Mouse (Mus musculus) heart, embryonic 10.5 days (tissue): Measurements from ENCODE around the gene Celf2. TPM values are rescaled to one million over a fixed set of nuclear protein-coding genes. Genes with fewer than 3 reads are reported as not detected.

ENCODE experiments used
- DNase-seq: peaks from one replicate; pipeline ENCODE4 v3.0.0-alpha.2; 2017; ENCODE audit warnings: low spot score
- H3K27ac ChIP-seq: fragments of 300-500 bp; sonication (generic); 2 replicates; pipeline ENCODE4 v1.5.1; 2016; ENCODE audit warnings: mild to moderate bottlenecking
- H3K27me3 ChIP-seq: fragments of 300-500 bp; sonication (generic); 2 replicates; pipeline ENCODE4 v1.6.1; 2016; ENCODE audit warnings: mild to moderate bottlenecking; ENCODE audit not compliant: poor library complexity, insufficient read depth, severe bottlenecking
- H3K36me3 ChIP-seq: fragments of 300-500 bp; sonication (generic); 2 replicates; pipeline ENCODE4 v1.6.1; 2016; ENCODE audit warnings: mild to moderate bottlenecking, moderate library complexity
- H3K4me1 ChIP-seq: fragments of 300-500 bp; sonication (generic); 2 replicates; pipeline ENCODE4 v1.6.1; 2016; ENCODE audit warnings: mild to moderate bottlenecking
- H3K4me3 ChIP-seq: fragments of 300-500 bp; sonication (generic); 2 replicates; pipeline ENCODE4 v1.5.1; 2016; ENCODE audit warnings: mild to moderate bottlenecking, moderate library complexity
- H3K9me3 ChIP-seq: fragments of 300-500 bp; sonication (generic); 2 replicates; pipeline ENCODE4 v1.6.1; 2016; ENCODE audit warnings: mild to moderate bottlenecking, moderate library complexity
- WGBS: fragments of 180-500 bp; shearing (Covaris S2); methylation state at CpG from one replicate; pipeline ENCODE4 v1.1.7; 2016; 5-methylcytosine and 5-hydroxymethylcytosine counted together
- polyA plus RNA-seq: library from polyadenylated mRNA; unstranded; fragments of >200 nt; fragmentation: Nextera tagmentation; extraction: Ambion mirVana; gene quantifications from 2 replicates; pipeline ENCODE4 v1.2.1, GENCODE M21; 2016

The Celf2 gene
- polyA plus RNA-seq, 1 experiment from 2014 or later, result 38.2 TPM

DNA sequence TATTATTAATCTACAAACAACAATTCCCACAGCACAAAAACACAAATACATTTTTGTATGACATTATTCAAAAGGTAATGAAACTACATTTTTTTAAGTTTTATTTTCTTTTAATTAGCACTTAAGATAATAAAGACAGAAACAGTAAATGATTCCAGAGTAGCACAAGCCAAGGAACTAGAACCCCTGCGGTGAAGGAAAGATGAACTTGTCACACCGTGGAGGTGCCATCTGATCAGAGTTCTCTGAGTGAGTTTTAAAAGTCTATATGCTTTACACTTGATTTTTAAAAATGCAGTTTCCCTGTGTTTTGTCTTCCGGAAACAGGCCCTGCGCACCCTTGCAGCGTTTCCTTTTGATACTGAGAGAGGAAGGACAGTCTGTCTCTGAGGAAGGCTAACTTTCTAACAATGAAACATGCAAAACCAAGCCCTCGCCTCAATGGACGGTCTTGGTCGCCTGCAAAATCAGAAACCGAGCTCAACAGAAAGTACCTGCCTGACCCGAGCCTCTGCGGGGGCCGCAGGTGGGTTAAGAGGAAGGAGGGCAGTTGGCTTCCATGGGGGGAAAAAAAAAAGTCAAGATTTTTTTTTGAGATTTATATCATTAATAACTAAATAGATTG lies 966.7 kb downstream of the Celf2 start:
- Histone ChIP-seq H3K27me3 (no peaks in the 10 kb centered on the region), H3K4me1 (peaks cover 28% of the 10 kb centered on the region), H3K4me3 (no peak overlapping the region), H3K9me3 (no peaks in the 10 kb centered on the region), H3K36me3 (no peaks in the 10 kb centered on the region), H3K27ac (peak overlapping the region; percentile 47; the same call in 1 of the 2 replicates)
- WGBS, result 79% methylated on average over 12 of the region's 12 CpGs
- no peak for DNase-seq

DNA sequence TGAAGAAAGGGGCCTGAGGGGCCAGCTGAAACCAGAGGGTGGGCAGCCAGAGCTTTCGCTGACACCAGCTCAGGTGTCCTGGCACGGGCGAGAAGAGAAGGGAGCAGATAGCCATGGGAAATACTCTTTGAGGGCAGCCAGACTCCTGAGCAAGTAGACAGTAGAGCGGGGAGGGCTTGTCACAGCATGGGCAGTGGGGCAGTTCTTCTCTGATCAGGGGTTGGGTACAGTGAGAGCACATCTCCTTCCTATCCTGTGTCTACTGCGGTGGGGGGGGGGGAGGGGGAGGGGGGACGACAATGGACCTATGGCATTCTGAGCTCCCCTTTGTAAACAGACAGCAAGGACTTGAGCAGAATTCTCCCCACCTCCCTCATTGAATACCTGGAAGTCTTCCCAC lies 968.5 kb downstream of the Celf2 start:
- 0 out of 2 replicates have a peak overlapping the region, but pooled peaks have one; percentile 23 for H3K27ac ChIP-seq
- 82% methylated on average over 5 of the region's 6 CpGs for WGBS
- DNase-seq, result no peak

DNA sequence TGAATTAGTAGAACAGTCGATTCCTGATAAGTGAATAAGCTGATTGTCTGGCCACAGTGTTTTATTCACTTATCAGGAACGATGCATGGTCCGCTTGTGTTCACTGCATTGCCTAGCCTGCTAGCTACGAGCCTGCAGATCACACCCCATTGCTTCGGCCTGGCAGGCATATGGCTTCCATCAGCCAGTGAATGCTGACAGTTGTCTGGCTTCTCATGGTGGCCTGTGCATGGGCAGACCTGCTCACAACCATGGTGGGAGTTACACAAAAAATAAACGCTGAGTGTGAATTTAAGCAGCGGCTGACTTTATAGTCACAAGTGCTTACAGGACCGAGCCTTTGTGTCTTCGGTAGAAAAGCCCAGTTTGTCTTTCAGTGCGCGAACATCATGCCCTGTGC lies 969.3 kb downstream of the Celf2 start:
- Histone ChIP-seq H3K4me3 (no peak overlapping the region), H3K4me1 (peaks cover 31% of the 10 kb centered on the region), H3K9me3 (no peaks in the 10 kb centered on the region), H3K27ac (peak overlapping the region; percentile 23; the same call in 1 of the 2 replicates), H3K36me3 (no peaks in the 10 kb centered on the region), H3K27me3 (no peaks in the 10 kb centered on the region)
- WGBS, result 59% methylated on average over 11 of the region's 11 CpGs
- DNase-seq, result no peak

More for the DNA sequence above, 968.5 kb downstream of the Celf2 start:
- no peaks in the 10 kb centered on the region for H3K27me3 ChIP-seq
- H3K4me1 ChIP-seq, result peaks cover 31% of the 10 kb centered on the region
- no peaks in the 10 kb centered on the region for H3K9me3 ChIP-seq
- H3K36me3 ChIP-seq, result no peaks in the 10 kb centered on the region
- H3K4me3 ChIP-seq, result no peak overlapping the region

DNA sequence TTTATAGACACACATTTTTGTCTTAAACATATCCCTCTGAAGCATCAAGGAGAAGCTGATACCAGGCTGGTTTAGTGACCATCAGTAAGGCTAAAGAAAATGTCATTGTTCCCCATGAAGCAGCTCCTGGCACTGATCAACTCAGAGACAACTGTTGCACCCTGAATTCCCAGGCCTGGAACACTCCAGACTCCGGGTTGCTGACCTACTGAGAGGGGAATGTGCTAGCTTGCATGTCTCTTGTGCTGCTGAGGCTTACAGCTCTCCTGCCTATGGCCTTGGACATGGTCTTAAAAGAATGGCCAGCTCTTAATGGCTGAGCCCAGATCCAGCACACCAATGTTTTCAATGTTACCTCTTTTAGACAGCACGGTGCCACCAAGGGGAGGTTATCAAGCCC lies 970.9 kb downstream of the Celf2 start:
- Histone ChIP-seq H3K27me3 (no peaks in the 10 kb centered on the region), H3K9me3 (no peaks in the 10 kb centered on the region), H3K4me3 (no peak overlapping the region), H3K27ac (no peak overlapping the region), H3K4me1 (peaks cover 31% of the 10 kb centered on the region), H3K36me3 (no peaks in the 10 kb centered on the region)
- peak; percentile 58 for DNase-seq
- 70% methylated on average over 2 of the region's 2 CpGs for WGBS

DNA sequence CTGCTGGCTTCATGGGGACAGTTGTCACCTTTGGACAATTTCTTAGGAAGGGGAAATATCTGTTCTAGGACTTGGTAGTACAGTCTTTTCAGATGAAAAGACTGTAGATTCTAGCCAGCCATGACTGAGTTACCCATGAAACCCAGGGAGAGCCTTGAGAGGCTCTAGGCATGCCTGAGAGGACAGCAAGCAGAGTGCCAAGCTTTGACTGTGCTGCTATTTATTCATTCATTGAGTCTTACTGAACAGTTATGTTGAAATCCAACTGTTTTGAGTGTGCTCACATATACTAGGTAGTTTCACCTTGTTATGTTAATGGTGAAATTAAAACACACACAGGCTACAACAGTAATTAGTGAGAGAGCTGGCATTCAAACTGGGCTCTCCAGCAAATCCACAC lies 971.3 kb downstream of the Celf2 start:
- Histone ChIP-seq H3K27ac (no peak overlapping the region), H3K4me3 (no peak overlapping the region), H3K36me3 (no peaks in the 10 kb centered on the region), H3K27me3 (no peaks in the 10 kb centered on the region), H3K9me3 (no peaks in the 10 kb centered on the region), H3K4me1 (peaks cover 31% of the 10 kb centered on the region)
- no peak for DNase-seq

DNA sequence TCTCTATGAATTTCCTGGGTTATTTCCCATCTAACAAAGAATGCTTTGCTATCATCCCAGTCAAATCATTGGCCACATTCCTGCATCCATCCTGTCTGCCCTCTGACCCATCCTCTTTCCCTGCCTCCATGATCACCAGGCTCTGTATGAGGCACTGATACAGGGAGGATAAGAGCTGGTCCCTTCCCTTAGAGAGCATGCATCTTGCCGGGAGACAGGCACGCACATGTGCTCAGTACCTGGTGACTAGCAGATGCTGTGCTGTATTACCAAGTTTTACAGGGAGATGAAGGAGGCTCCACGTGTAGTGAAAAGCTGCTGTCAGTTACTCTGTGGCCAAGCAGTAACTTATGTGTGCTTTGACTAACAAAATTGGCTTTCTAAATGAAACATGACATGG lies 972.0 kb downstream of the Celf2 start:
- H3K36me3 ChIP-seq, result no peaks in the 10 kb centered on the region

DNA sequence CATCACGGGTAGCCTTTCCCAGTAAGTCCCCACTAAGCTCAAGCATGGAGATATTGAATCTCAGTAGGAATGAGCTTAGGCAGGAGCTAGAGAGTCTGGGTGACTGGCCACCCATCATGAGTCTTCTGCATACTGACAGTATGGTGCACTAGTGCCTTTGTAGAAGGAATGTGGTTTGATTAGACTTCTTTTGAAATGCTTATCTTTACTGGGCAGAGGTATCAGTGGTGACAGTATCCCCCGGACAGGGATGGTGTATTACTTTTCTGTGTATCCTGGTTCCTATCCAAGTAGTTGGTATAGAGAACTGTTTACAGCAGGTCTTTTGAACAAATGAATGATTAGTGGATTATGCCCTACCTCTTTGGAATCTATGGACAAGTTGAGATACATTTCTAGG lies 973.0 kb downstream of the Celf2 start:
- Histone ChIP-seq H3K4me1 (peaks cover 31% of the 10 kb centered on the region), H3K36me3 (no peaks in the 10 kb centered on the region), H3K27me3 (no peaks in the 10 kb centered on the region), H3K4me3 (no peak overlapping the region), H3K27ac (no peak overlapping the region), H3K9me3 (no peaks in the 10 kb centered on the region)
- 51% methylated on average over 2 of the region's 2 CpGs for WGBS
- DNase-seq, result no peak

More for the DNA sequence above, 972.0 kb downstream of the Celf2 start:
- 86% methylated on average over 3 of the region's 3 CpGs for WGBS
- Histone ChIP-seq H3K27ac (no peak overlapping the region), H3K4me1 (peaks cover 31% of the 10 kb centered on the region), H3K27me3 (no peaks in the 10 kb centered on the region), H3K4me3 (no peak overlapping the region), H3K9me3 (no peaks in the 10 kb centered on the region)
- DNase-seq, result peak; percentile 63

DNA sequence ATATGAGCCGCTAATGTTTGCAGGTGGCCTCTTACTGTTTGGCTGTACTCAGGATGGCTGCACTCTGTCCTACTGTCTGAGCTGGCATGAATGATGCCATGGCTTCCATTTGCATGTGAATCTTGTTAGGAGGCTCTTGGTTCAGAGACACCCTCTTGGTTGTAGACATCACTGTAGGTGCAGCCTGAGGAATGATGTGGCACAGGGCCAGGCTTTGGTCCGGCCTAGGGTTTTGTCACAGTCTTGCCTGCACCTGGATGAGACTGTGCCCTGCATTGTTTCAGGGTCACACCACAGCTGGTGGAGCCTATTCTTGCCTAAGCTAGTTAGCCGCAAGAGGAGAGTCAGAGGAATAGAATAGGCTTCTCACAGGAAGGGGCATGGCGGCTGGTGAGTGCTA lies 977.0 kb downstream of the Celf2 start:
- whole genome bisulfite sequencing, result 74% methylated on average over 4 of the region's 4 CpGs
- no peak overlapping the region for H3K4me3 ChIP-seq

DNA sequence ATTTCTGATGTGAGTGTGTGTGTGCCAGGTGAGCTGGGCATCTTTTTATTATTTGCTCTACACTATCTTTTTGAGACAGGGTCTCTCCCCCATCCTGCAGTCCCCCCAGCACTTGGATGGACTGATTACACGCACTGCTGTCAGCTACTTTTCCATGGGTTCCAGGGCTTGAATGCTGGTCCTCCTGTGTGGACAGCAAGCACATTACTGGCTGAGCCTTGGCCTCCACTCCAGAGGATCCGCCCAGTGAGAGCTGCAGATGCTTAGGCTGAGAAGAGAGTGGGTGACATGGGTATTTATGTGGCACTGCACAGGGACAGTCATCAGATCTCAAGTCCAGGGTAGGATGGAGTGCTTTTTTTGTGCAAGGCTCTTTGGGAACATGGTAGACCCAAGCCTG lies 981.3 kb downstream of the Celf2 start:
- Histone ChIP-seq H3K27ac (no peak overlapping the region), H3K9me3 (no peaks in the 10 kb centered on the region), H3K36me3 (no peaks in the 10 kb centered on the region), H3K27me3 (no peaks in the 10 kb centered on the region), H3K4me3 (no peak overlapping the region), H3K4me1 (peaks cover 31% of the 10 kb centered on the region; the same call in 1 of the 2 replicates)
- whole genome bisulfite sequencing, result 74% methylated on average over 2 of the region's 2 CpGs
- peak; percentile 61 for DNase-seq

More for the DNA sequence above, 977.0 kb downstream of the Celf2 start:
- Histone ChIP-seq H3K9me3 (no peaks in the 10 kb centered on the region), H3K27ac (no peak overlapping the region), H3K4me1 (0 out of 2 replicates have a peak, but pooled peaks cover 6% of the 10 kb centered on the region), H3K27me3 (no peaks in the 10 kb centered on the region), H3K36me3 (no peaks in the 10 kb centered on the region)
- DNase-seq, result no peak

DNA sequence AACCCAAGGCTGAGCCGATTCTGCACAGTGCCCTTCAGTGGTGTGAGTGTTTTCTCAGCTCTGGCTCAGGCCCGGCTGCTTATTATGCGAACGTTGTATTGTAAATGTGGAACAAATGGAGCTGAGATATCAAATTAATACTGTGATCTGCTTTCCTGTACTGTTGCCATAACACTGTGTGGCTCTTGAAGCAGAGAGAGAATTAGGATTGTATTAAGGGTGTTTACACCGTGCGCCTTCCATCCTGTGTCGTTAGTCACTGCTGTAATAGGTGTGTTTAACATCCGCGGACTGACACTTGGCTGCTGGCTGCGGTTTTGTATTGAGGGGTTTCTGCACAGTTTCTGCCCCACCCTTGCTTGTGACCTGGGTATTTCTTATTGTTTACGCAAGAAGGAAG lies 982.5 kb downstream of the Celf2 start:
- peaks cover 35% of the 10 kb centered on the region; the same call in 1 of the 2 replicates for H3K4me1 ChIP-seq
- peak; percentile 16 for DNase-seq
- H3K36me3 ChIP-seq, result no peaks in the 10 kb centered on the region
- H3K27me3 ChIP-seq, result no peaks in the 10 kb centered on the region
- H3K9me3 ChIP-seq, result no peaks in the 10 kb centered on the region
- no peak overlapping the region for H3K4me3 ChIP-seq
- 88% methylated on average over 11 of the region's 11 CpGs for WGBS
- no peak overlapping the region for H3K27ac ChIP-seq

DNA sequence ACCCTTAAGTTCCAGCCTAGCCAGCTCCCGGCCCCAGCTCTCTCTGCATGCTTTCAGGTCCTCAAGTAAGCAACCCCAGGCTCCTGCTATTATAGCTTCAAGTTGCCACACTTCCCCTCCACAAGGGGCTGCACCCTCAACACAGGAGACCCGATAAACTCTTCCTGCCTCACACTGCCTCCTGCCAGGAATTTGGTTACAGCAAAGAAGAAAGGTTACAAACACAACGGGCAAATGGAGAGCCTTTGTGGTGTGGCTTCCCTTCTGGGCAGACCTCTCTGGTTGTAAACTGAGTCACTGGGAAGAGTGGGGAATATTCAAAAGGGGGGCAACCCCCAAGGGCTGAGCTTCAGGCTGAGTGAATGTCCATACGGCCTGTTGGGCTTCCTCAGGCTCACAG lies 983.1 kb downstream of the Celf2 start:
- 32% methylated on average over 4 of the region's 4 CpGs for WGBS
- no peaks in the 10 kb centered on the region for H3K27me3 ChIP-seq
- DNase-seq, result peak; percentile 66

DNA sequence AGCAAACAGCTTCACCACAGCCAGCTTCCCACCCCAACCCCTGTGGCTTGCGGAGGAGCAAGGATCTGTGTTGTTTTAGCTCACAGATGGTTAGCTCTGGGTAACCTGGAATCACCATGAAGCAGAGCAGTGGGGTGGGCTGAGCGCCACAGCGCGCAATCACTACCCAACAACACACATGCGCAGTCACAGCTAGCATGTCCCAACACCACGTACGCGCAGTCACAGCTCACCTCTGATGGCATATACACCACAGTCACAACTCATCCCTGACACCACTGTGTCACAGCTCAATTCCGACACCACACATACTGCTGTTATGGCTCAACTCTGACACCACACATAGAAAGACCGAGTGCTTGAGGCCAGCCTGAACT lies 985.5 kb downstream of the Celf2 start:
- H3K9me3 ChIP-seq, result no peaks in the 10 kb centered on the region
- H3K4me3 ChIP-seq, result no peak overlapping the region
- H3K27ac ChIP-seq, result no peak overlapping the region
- no peaks in the 10 kb centered on the region for H3K36me3 ChIP-seq
- WGBS, result 92% methylated on average over 10 of the region's 10 CpGs
- H3K4me1 ChIP-seq, result peaks cover 34% of the 10 kb centered on the region; the same call in 1 of the 2 replicates
- peak; percentile 42 for DNase-seq
- H3K27me3 ChIP-seq, result no peaks in the 10 kb centered on the region

More for the DNA sequence above, 983.1 kb downstream of the Celf2 start:
- peaks cover 35% of the 10 kb centered on the region; the same call in 1 of the 2 replicates for H3K4me1 ChIP-seq
- no peaks in the 10 kb centered on the region for H3K36me3 ChIP-seq
- no peak overlapping the region for H3K27ac ChIP-seq
- H3K9me3 ChIP-seq, result no peaks in the 10 kb centered on the region
- no peak overlapping the region for H3K4me3 ChIP-seq

DNA sequence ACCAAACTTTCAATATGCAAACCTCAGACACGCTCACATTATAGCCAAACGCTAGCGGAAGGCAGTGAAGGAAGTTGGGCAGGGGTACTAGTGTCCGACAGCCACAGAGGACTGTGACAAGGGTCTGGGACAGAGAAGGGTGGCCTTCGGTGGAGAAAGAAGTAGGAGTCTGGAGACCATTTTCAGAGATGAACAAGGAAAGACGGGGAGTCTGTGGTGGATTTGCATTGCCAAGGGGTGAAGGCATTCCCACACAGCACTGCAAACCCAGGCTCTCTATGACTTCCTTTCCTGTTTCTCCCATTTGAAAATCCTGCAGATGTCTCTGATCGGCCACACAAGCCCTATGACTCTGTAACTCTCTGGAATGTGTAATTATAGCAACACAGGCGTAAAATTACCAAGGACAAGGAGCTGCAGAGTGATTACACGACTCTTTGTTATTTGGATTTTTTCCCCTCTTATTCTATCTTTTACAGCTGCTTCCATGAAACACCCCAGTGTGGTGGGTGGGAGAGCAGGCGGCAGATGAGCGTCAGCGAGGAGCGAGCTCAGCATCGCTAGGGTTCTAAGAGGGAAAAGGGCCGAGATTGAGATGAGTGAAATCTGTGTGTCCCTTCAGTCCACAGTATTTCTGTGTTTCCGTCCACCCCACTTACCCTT lies 986.0 kb downstream of the Celf2 start:
- H3K27me3 ChIP-seq, result no peaks in the 10 kb centered on the region
- H3K4me3 ChIP-seq, result no peak overlapping the region
- no peak overlapping the region for H3K27ac ChIP-seq
- 81% methylated on average over 16 of the region's 16 CpGs for WGBS
- DNase-seq, result peak; percentile 65
- no peaks in the 10 kb centered on the region for H3K36me3 ChIP-seq
- H3K9me3 ChIP-seq, result no peaks in the 10 kb centered on the region
- H3K4me1 ChIP-seq, result peaks cover 29% of the 10 kb centered on the region; the same call in 1 of the 2 replicates
